Mouse (Mus musculus): ENCODE results near the gene Acadl. TPM values are rescaled to one million over a fixed set of nuclear protein-coding genes. Genes with fewer than 3 reads are reported as not detected.

Acadl gene
- polyA plus RNA-seq, 1 experiment from 2014 or later = 34.2 TPM

DNA sequence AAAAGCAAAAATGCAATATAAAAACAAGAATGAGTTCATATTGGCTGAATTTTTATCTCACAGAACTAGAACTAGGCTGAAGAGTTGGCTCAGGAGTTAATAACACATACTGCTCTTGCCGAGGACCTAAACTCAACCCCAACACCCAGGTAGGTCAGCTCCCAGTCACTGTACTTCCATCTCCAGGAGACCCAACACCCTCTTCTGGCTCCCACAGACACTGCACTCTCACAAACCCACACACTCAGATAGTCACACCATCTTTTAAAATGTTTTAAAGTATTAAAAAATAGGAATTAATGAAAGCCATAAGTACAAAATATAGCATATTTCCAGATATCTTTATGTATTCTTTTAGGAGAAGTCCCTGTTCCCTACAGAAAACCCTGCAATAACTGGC lies 49.9 kb downstream of the Acadl start:
- no peaks in the 10 kb centered on the region for H3K9me3 ChIP-seq
- H3K9ac ChIP-seq (replicated peaks) = no peak overlapping the region
- H3K4me1 ChIP-seq = peaks cover 16% of the 10 kb centered on the region
- no peak overlapping the region for H3K4me3 ChIP-seq
- no peaks in the 10 kb centered on the region for H3K36me3 ChIP-seq
- no peak overlapping the region for H3K27ac ChIP-seq (replicated peaks)
- H3K27me3 ChIP-seq = no peaks in the 10 kb centered on the region
- no peak for ATAC-seq (replicated peaks)
- no peak overlapping the region for H3K4me2 ChIP-seq (replicated peaks)
- 83% methylated on average over 1 of the region's 1 CpGs for WGBS

DNA sequence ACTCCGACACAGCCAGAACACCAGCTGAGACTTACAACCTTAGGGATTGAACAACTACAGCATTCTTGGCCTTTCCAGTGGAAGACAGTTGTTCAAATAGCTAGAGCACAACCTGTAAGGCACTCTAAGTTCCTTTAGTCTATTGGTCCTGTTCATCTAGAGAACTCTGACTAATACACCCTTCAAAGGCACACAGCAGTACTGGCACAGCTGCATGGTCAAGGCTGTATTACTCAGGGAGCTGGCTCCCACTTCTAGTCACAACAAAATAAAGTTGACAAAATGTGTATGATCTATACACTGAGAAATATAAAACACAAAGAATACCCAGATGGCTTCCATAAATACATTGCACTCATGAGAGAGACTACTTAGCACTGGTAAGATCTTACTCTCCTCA lies 56.3 kb downstream of the Acadl start:
- no peak overlapping the region for H3K4me2 ChIP-seq (replicated peaks)
- WGBS = 89% methylated on average over 1 of the region's 1 CpGs
- H3K4me3 ChIP-seq = no peak overlapping the region
- no peaks in the 10 kb centered on the region for H3K27me3 ChIP-seq
- no peak for ATAC-seq (replicated peaks)
- no peaks in the 10 kb centered on the region for H3K36me3 ChIP-seq
- no peak overlapping the region for H3K9ac ChIP-seq (replicated peaks)
- no peaks in the 10 kb centered on the region for H3K4me1 ChIP-seq
- H3K27ac ChIP-seq (replicated peaks) = no peak overlapping the region
- H3K9me3 ChIP-seq = no peaks in the 10 kb centered on the region

DNA sequence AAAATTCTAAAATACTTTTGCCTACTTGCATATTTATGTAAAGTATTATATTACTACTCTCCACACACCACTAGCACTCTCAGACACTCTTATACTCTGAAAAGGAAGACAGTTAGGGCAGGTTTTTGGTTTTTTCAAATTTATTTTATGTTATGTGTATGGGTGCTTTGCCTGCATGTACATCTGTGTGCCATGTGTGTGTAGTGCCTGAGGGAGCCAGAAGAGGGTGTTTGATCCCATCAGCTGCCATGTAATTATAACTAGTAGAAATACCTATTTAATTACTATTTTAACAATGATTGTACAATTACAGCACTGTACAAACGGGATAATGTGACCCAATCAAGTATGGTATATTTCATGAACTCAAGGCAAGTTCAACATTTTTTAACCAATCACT lies 57.7 kb downstream of the Acadl start:
- no peaks in the 10 kb centered on the region for H3K4me1 ChIP-seq
- no peak overlapping the region for H3K4me2 ChIP-seq (replicated peaks)
- peaks cover 9% of the 10 kb centered on the region; the same call in 1 of the 2 replicates for H3K36me3 ChIP-seq
- no peak for ATAC-seq (replicated peaks)
- no peaks in the 10 kb centered on the region for H3K9me3 ChIP-seq
- WGBS = 80% methylated on average over 1 of the region's 1 CpGs
- H3K9ac ChIP-seq (replicated peaks) = no peak overlapping the region
- no peak overlapping the region for H3K4me3 ChIP-seq
- no peaks in the 10 kb centered on the region for H3K27me3 ChIP-seq
- no peak overlapping the region for H3K27ac ChIP-seq (replicated peaks)

GRCm38 (mm10) chr1:66804710-66805109 lies 58.4 kb downstream of the Acadl start:
- 66% methylated on average over 5 of the region's 5 CpGs for WGBS
- H3K27ac ChIP-seq (replicated peaks) = no peak overlapping the region
- peaks cover 14% of the 10 kb centered on the region; the same call in 1 of the 2 replicates for H3K36me3 ChIP-seq
- no peaks in the 10 kb centered on the region for H3K27me3 ChIP-seq
- no peaks in the 10 kb centered on the region for H3K4me1 ChIP-seq
- H3K4me2 ChIP-seq (replicated peaks) = no peak overlapping the region
- no peaks in the 10 kb centered on the region for H3K9me3 ChIP-seq
- ATAC-seq (replicated peaks) = no peak
- no peak overlapping the region for H3K9ac ChIP-seq (replicated peaks)
- no peak overlapping the region for H3K4me3 ChIP-seq

GRCm38 (mm10) chr1:66797962-66798361 lies 65.1 kb downstream of the Acadl start:
- no peak for ATAC-seq (replicated peaks)
- 97% methylated on average over 2 of the region's 2 CpGs for WGBS
- Histone ChIP-seq H3K4me3 (no peak overlapping the region), H3K27me3 (no peaks in the 10 kb centered on the region), H3K27ac (replicated peaks) (no peak overlapping the region), H3K9ac (replicated peaks) (no peak overlapping the region), H3K4me2 (replicated peaks) (no peak overlapping the region), H3K9me3 (no peaks in the 10 kb centered on the region), H3K36me3 (peaks cover 21% of the 10 kb centered on the region; the same call in 1 of the 2 replicates), H3K4me1 (no peaks in the 10 kb centered on the region; the same call in 1 of the 2 replicates)

DNA sequence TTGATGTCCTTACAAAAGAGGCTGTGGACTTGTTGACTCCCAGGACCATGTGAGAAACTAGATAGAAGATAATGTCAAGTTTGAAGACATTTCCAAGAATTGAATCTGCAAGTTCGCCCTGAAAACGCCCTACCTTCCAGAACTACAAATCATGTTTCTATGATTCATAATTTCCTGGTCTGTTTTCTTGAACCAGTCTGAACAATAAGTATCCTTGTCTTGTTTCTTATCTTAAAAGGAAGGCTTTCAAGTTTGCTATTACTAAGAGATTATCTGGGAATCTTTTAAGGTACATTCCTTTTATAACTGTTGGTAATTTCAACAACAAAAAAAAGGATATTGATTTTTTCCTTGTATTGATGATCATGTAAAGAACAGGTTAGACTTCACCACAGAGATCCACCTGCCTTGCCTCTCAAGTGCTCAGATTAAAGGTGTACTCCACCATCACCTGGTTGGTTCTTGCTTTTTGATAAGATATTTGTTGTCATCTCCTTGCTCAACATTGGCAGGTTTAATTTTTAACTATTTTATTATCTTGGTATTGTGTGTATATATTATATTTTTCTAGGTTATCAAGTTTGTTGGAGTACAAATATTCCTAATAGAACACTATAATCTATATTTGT lies 70.1 kb downstream of the Acadl start:
- ATAC-seq (replicated peaks) = no peak
- H3K9ac ChIP-seq (replicated peaks) = no peak overlapping the region
- H3K36me3 ChIP-seq = 0 out of 2 replicates have a peak, but pooled peaks cover 4% of the 10 kb centered on the region
- no peak overlapping the region for H3K4me3 ChIP-seq
- no peaks in the 10 kb centered on the region; the same call in 1 of the 2 replicates for H3K4me1 ChIP-seq
- WGBS = over 99% methylated on average over 2 of the region's 2 CpGs
- H3K27me3 ChIP-seq = no peaks in the 10 kb centered on the region
- H3K9me3 ChIP-seq = no peaks in the 10 kb centered on the region
- no peak overlapping the region for H3K4me2 ChIP-seq (replicated peaks)
- H3K27ac ChIP-seq (replicated peaks) = no peak overlapping the region

DNA sequence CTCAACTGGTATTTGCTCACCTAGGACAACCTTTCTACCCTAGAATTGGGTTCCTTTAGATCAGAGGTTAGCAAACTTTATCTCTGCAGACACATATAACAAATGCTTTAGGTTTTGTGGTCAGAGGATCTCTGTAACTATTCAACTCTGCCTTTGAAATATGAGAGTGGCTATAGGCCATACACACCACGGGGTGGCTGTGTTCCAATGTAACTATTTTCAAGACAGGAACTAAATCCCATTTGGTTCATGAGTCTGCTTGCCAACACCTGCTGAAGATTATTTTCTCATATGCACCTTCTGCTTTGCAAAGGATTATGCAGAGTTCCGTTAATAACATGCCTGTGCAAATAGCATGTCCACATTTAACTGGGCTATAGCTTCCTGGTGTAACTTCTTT lies 80.8 kb downstream of the Acadl start:
- no peak overlapping the region for H3K27ac ChIP-seq (replicated peaks)
- WGBS = 76% methylated on average over 2 of the region's 2 CpGs
- no peak overlapping the region for H3K4me3 ChIP-seq
- no peak overlapping the region for H3K9ac ChIP-seq (replicated peaks)
- no peaks in the 10 kb centered on the region for H3K27me3 ChIP-seq
- no peak for ATAC-seq (replicated peaks)
- no peaks in the 10 kb centered on the region for H3K9me3 ChIP-seq
- H3K36me3 ChIP-seq = no peaks in the 10 kb centered on the region
- no peaks in the 10 kb centered on the region for H3K4me1 ChIP-seq
- H3K4me2 ChIP-seq (replicated peaks) = no peak overlapping the region

DNA sequence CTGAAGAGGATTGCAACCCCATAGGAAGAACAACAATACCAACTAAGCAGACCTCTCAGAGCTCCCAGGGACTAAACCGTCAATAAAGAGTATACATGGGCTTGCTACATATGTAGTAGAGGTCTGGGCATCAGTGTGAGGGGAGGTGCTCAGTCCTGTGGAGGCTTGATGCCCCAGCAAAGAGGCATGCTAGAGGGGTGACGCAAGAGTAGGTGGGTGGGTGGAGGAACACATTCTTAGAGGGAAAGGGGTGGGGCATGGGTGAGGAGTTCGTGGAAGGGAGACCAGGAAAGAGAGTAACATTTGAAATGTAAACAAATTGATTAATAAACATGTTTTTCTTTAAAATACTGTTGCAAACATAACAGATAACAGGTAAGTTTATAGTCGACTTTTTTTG lies 82.0 kb downstream of the Acadl start:
- Histone ChIP-seq H3K9ac (replicated peaks) (no peak overlapping the region), H3K27ac (replicated peaks) (no peak overlapping the region), H3K36me3 (no peaks in the 10 kb centered on the region), H3K4me3 (no peak overlapping the region), H3K4me2 (replicated peaks) (no peak overlapping the region), H3K9me3 (no peaks in the 10 kb centered on the region), H3K4me1 (no peaks in the 10 kb centered on the region), H3K27me3 (no peaks in the 10 kb centered on the region)
- ATAC-seq (replicated peaks) = no peak
- WGBS = 85% methylated on average over 4 of the region's 4 CpGs

Other genes starting within 250 kb of the Acadl start
- 37.5 and 39.4 TPM in 2 replicates for gene Rpe, start 162.4 kb downstream of the Acadl start, polyA plus RNA-seq (2015; fragmentation: Nextera tagmentation; extraction: Ambion mirVana)
- gene Kansl1l, start 45.7 kb downstream of the Acadl start, polyA plus RNA-seq (2015; fragmentation: Nextera tagmentation; extraction: Ambion mirVana) = 15.3 and 17.9 TPM in 2 replicates
- gene Myl1, start 82.1 kb upstream of the Acadl start, polyA plus RNA-seq (2015; fragmentation: Nextera tagmentation; extraction: Ambion mirVana) = 0.40 and 1.4 TPM in 2 replicates
- 171 and 177 TPM in 2 replicates for gene Lancl1, start 175.6 kb upstream of the Acadl start, polyA plus RNA-seq (2015; fragmentation: Nextera tagmentation; extraction: Ambion mirVana)